Mouse (Mus musculus): ENCODE results near the gene Upk3a. TPM values are rescaled to one million over a fixed set of nuclear protein-coding genes. Genes with fewer than 3 reads are reported as not detected.
A peak's percentile ranks its signal among the peaks of the same experiment; 100 is the strongest.

The Upk3a gene
- polyA plus RNA-seq, 1 experiment: 2.0 TPM

DNA sequence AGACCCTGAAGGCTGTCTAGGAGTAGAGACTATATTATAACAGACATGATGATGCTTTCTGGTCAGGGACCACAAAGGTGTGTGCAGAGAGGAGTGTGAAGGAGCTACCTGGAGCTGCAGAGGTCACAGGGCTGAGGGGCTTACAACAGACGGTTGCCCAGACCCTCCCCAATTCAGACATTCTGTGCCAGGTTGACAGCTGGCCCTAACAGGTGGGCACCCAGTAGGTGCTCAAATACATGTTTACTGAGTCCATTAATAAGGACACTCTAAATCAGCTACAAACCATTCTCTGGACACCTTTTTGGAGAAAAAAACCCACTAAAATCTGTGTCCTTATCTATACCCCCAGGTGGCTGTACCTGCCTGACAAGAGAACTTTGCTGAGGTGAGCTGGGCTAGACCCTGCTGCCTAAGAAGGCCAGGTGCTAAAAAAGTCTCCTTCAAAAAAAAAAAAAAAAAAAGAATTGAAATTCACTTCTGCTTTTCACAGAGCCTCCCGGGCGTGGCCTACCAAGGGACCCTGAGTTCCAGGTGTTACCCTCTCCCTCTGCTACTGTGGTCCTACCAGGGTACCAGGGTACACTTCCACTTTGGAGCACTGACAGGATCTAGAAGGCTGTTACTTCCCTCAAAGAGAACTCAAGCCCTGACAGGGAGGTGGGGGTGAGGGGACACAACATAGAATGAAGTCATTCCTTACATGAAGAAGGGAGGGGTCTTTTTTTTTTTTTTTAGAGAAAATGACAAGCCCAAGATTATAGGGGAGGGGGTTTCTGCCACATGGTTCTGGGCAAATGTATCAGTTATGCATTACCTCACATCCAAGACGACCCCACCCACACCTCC, 30.5 kb upstream of the Upk3a start:
- Histone ChIP-seq H3K4me1 (ENCODE audit: control insufficient read depth, insufficient read depth, low read length) (peaks cover 3% of the 10 kb centered on the region; the same call in 1 of the 2 replicates), H3K4me3 (replicated peaks; ENCODE audit: extremely low read depth, low read depth, low read length) (peak overlapping the region; percentile 88)
- DNase-seq: no peak
- no peak for TF ChIP-seq POLR2A (IDR thresholded peaks at IDR 0.05; ENCODE audit: borderline replicate concordance, extremely low read depth, low read depth, low read length)
- no peak for TF ChIP-seq CTCF (IDR thresholded peaks at IDR 0.05; ENCODE audit: insufficient read depth, low read length)
- WGBS: 61% methylated on average over 4 of the region's 4 CpGs

DNA sequence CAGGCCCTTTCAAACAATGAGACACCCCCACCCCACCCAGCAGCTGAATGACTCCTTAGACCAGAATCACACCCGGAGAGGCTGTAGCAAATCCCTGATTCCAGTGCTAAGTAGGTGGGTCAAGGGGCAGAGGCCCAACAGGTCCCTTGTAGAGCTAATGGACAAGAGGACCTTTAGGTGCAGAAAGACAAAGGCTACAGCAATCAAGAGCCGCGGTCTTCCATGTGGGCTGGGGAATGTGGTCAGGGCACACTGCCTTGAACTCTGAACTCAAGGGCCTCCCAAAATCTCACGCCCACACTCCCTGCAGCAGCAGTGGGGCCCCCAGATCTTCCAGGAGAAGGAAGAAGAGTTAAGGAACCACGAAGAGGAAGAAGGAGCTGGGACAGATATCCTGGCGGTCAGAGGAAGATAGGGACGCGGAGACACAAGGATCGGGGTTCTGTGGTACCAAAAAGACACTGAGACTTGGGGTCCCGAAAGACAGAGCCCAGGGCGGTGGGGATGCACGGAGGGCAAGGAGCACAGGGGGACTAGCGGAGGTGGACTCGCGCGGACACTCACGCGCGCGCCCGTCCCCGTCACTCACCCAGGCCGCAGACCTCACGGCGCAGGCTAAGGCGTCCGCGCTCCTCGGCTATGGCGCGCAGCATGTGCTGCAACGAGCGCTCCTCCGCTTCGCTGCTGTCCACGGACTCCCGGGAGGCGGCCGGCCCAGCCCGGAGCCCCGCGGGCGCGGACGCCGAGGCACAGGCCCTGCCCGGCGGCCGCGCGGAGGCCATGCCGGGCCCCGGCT, 29.7 kb upstream of the Upk3a start:
- WGBS: under 1% methylated on average over 53 of the region's 53 CpGs
- Histone ChIP-seq H3K4me1 (ENCODE audit: control insufficient read depth, insufficient read depth, low read length) (no peaks in the 10 kb centered on the region), H3K4me3 (replicated peaks; ENCODE audit: extremely low read depth, low read depth, low read length) (peak overlapping the region; percentile 88)
- TF ChIP-seq POLR2A (IDR thresholded peaks at IDR 0.05; ENCODE audit: borderline replicate concordance, extremely low read depth, low read depth, low read length) (no peak), CTCF (IDR thresholded peaks at IDR 0.05; ENCODE audit: insufficient read depth, low read length) (no peak)
- DNase-seq: no peak

DNA sequence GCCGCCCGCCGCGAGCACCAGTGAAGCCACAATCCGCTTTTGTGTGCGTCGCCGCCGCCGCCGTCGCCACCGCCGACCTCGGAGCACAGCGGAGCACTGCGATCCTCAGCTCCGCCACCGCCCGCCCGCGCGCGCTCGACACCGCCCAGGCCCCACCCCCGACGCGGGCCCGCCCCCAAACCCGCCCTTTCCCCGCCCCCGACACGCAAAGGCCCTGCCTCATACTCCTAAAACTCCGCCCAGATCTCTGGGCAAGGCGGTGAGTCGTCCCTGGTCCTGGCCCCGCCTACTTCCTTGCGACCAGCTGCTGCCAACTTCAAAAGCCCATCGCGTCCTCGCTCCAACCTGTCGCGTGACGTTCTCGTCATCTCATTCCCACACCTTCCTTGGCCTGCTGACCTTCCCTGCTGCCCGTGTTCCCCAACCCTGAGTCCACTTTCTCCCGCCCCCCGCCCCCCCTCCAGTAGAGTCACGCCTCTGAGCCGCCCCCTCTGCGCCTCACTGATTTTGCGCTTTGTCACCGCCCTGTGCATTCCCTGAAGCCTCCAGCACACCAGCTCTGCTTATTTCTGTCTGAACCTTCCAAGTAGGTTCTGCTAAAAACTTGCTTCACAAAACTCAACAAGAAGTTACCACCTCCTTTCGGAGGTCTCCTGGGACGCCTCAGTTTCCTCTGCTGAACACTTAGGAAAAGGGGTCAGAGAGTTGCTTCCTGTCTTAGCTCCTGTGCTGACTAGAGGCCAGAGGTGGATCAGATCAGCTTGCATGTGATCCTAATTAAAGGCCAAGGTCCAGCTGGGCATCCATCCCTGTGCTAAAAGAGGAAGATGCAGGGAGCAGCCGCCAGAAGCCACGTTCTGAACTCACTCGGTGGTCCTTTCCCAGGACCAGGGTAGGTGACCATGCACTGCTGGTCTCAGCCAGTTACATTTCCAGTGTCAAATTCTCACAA, 28.8 kb upstream of the Upk3a start, which contains the start of gene 5031439G07Rik:
Gene 5031439G07Rik, minus strand, starts transcription at position 678 of the 952 bp plus-strand sequence.
- no peaks in the 10 kb centered on the region for H3K4me1 ChIP-seq (ENCODE audit: control insufficient read depth, insufficient read depth, low read length)
- peak within 1 kb of the TSS; percentile 88 for H3K4me3 ChIP-seq (replicated peaks; ENCODE audit: extremely low read depth, low read depth, low read length)
- peak; percentile 84 for DNase-seq
- WGBS: 2% methylated on average over 51 of the region's 59 CpGs
- TF ChIP-seq CTCF (IDR thresholded peaks at IDR 0.05; ENCODE audit: insufficient read depth, low read length) (no peak), POLR2A (IDR thresholded peaks at IDR 0.05; ENCODE audit: borderline replicate concordance, extremely low read depth, low read depth, low read length) (peak; percentile 56; the same call in 1 of the 2 replicates)

DNA sequence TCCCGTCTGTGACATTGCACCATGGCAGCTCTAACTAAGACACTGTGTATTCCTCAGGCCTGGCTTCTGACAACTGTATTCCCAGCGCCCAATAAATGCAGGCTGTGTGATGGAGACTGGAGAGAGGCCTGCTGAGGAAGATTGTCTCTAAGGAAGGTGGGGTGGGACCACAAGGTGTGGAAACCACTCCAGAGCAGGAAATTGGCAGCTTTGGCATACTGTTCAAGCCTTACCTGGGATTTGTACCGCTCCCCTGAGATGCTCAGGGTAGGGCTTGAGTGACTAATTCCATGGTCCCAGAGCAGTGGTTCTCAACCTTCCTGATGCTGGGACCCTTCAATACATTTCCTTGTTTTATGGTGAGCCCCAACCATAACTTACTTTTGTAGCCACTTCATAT, 27.8 kb upstream of the Upk3a start:
- WGBS: 81% methylated on average over 3 of the region's 3 CpGs
- Histone ChIP-seq H3K4me1 (ENCODE audit: control insufficient read depth, insufficient read depth, low read length) (no peaks in the 10 kb centered on the region), H3K4me3 (replicated peaks; ENCODE audit: extremely low read depth, low read depth, low read length) (no peak overlapping the region)
- no peak for DNase-seq
- TF ChIP-seq POLR2A (IDR thresholded peaks at IDR 0.05; ENCODE audit: borderline replicate concordance, extremely low read depth, low read depth, low read length) (no peak), CTCF (IDR thresholded peaks at IDR 0.05; ENCODE audit: insufficient read depth, low read length) (no peak)

DNA sequence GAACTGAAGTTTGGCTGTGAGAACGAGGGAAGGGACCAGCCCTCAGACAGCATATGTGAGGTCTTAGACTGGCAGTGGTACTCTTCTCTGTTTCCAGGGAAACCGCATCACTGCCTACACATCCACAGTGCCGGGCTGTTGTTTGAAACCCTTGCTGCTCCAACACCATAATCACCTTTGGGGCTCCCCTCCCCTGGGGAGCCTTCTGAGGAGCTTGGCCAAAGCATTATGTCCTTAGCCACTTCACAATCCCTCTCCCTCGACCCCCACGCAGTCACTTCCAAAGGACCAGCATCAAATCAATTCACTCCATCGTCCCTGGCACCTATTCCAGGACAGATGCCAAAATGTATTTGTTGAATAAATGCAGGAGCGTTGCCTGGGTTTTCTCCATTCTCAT, 27.2 kb upstream of the Upk3a start:
- Histone ChIP-seq H3K4me3 (replicated peaks; ENCODE audit: extremely low read depth, low read depth, low read length) (no peak overlapping the region), H3K4me1 (ENCODE audit: control insufficient read depth, insufficient read depth, low read length) (no peaks in the 10 kb centered on the region)
- DNase-seq: no peak
- no peak for TF ChIP-seq POLR2A (IDR thresholded peaks at IDR 0.05; ENCODE audit: borderline replicate concordance, extremely low read depth, low read depth, low read length)
- TF ChIP-seq CTCF (IDR thresholded peaks at IDR 0.05; ENCODE audit: insufficient read depth, low read length): no peak
- 74% methylated on average over 7 of the region's 7 CpGs for WGBS

GRCm38 (mm10) chr15:84994498-84994897, 22.4 kb upstream of the Upk3a start:
- Histone ChIP-seq H3K4me3 (replicated peaks; ENCODE audit: extremely low read depth, low read depth, low read length) (no peak overlapping the region), H3K4me1 (ENCODE audit: control insufficient read depth, insufficient read depth, low read length) (no peaks in the 10 kb centered on the region)
- DNase-seq: no peak
- no peak for TF ChIP-seq CTCF (IDR thresholded peaks at IDR 0.05; ENCODE audit: insufficient read depth, low read length)
- 21% methylated on average over 6 of the region's 6 CpGs for WGBS

DNA sequence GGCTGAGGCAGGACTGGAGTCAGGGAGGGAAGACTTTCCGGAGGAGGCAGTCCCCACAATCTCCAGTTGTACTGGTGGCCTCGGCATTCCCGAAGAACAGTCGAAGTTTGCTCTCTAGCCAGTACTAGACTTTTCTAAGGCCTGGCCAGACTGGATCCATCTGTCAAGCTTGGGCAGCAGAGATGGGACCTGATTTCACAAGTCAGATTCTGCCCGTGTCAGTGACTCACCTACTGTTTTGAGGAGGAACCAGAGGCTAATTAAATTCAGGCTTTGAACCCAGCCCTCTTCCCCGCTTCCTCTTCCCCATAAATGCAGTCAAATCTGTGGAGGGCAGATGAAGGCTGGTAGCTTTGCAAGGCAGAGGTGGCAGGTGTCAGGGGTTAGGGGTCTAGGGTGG, 21.9 kb upstream of the Upk3a start:
- no peak overlapping the region for H3K4me3 ChIP-seq (replicated peaks; ENCODE audit: extremely low read depth, low read depth, low read length)
- 35% methylated on average over 6 of the region's 6 CpGs for WGBS
- DNase-seq: no peak
- no peaks in the 10 kb centered on the region for H3K4me1 ChIP-seq (ENCODE audit: control insufficient read depth, insufficient read depth, low read length)
- TF ChIP-seq CTCF (IDR thresholded peaks at IDR 0.05; ENCODE audit: insufficient read depth, low read length) (no peak), POLR2A (IDR thresholded peaks at IDR 0.05; ENCODE audit: borderline replicate concordance, extremely low read depth, low read depth, low read length) (no peak)

DNA sequence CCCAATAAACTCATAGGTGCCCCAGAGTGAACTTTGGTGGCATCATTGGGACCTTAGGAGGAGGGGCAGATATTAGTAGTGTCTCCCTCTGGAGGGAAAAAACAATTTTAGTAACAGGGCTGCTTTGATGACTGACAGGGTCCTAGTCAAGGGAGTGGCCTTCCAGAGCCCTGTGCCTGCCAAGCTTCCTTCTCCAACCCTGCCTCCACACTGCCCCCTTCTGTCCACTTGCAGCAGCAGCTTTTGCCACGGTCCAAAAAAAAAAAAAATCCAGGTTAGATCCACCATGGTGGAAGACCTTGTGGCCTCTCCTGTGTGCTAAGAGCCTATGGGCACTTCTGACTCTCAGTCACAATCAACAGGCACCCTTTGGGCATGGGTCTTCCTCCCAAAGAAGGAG, 21.0 kb upstream of the Upk3a start:
- Histone ChIP-seq H3K4me1 (ENCODE audit: control insufficient read depth, insufficient read depth, low read length) (no peaks in the 10 kb centered on the region), H3K4me3 (replicated peaks; ENCODE audit: extremely low read depth, low read depth, low read length) (no peak overlapping the region)
- 0% methylated on average over 1 of the region's 1 CpGs for WGBS
- DNase-seq: peak; percentile 46
- TF ChIP-seq POLR2A (IDR thresholded peaks at IDR 0.05; ENCODE audit: borderline replicate concordance, extremely low read depth, low read depth, low read length) (no peak), CTCF (IDR thresholded peaks at IDR 0.05; ENCODE audit: insufficient read depth, low read length) (peak; percentile 74)

Measured in lung, adult 2 months (tissue).